Mouse (Mus musculus): ENCODE measurements around the gene Gm40193. TPM values are rescaled to one million over a fixed set of nuclear protein-coding genes. Genes with fewer than 3 reads are reported as not detected.

Gene Gm40193
- polyA plus RNA-seq, 1 experiment: not detected

GRCm38 (mm10) chr11:70513520-70513919 lies 19.2 kb downstream of the Gm40193 start:
- TF ChIP-seq GATA1 (IDR thresholded peaks at IDR 0.05; ENCODE audit: low read length) (no peak), TAL1 (IDR thresholded peaks at IDR 0.05; ENCODE audit: low read length) (no peak)
- Histone ChIP-seq H3K36me3 (ENCODE audit: control insufficient read depth) (no peaks in the 10 kb centered on the region), H3K4me1 (ENCODE audit: control insufficient read depth) (peaks cover 12% of the 10 kb centered on the region), H3K27me3 (ENCODE audit: control insufficient read depth) (peaks cover 24% of the 10 kb centered on the region), H3K9me3 (ENCODE audit: control insufficient read depth, low read length) (no peaks in the 10 kb centered on the region), H3K4me3 (replicated peaks) (no peak overlapping the region)

DNA sequence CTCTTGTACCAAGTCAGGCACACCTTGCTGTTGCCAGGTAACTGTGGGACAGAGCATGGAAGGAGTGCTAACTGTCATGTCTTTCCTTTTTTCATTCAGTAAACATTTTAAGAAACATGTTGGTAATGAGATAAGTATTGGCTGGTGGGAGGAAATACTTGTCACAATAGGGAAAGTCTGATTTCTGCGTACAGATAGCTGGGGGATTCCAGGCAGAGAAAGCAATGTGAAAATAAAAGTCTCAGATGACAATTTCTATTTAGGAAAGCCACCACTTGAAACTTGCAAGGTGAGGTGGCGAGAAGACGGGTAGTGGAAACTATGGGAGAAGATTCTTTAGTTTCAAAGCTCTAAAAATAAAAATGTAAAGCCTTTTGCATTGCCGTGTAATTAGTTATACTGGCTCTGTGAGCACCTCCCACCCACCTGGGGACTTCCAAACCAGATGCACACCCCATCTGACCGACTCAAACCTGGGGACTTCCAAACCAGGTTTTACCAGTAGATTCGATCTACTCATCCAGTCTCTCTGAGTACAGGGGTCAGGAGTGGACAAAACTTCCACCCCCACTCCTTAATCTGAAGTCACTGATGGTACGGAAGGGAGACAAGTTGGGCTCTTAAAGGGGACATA lies 19.9 kb downstream of the Gm40193 start:
- Histone ChIP-seq H3K9me3 (ENCODE audit: control insufficient read depth, low read length) (no peaks in the 10 kb centered on the region), H3K36me3 (ENCODE audit: control insufficient read depth) (no peaks in the 10 kb centered on the region), H3K4me1 (ENCODE audit: control insufficient read depth) (peaks cover 5% of the 10 kb centered on the region), H3K27me3 (ENCODE audit: control insufficient read depth) (peaks cover 24% of the 10 kb centered on the region), H3K4me3 (replicated peaks) (no peak overlapping the region)
- TF ChIP-seq GATA1 (IDR thresholded peaks at IDR 0.05; ENCODE audit: low read length): no peak
- TF ChIP-seq TAL1 (IDR thresholded peaks at IDR 0.05; ENCODE audit: low read length): no peak

- no peaks in the 10 kb centered on the region for H3K4me1 ChIP-seq (ENCODE audit: control insufficient read depth)
- TF ChIP-seq GATA1 (IDR thresholded peaks at IDR 0.05; ENCODE audit: low read length): no peak
- no peak for TF ChIP-seq TAL1 (IDR thresholded peaks at IDR 0.05; ENCODE audit: low read length)
- peaks cover 27% of the 10 kb centered on the region for H3K27me3 ChIP-seq (ENCODE audit: control insufficient read depth)
- H3K4me3 ChIP-seq (replicated peaks): no peak overlapping the region
- H3K36me3 ChIP-seq (ENCODE audit: control insufficient read depth): no peaks in the 10 kb centered on the region
- H3K9me3 ChIP-seq (ENCODE audit: control insufficient read depth, low read length): no peaks in the 10 kb centered on the region
These were observed 20.9 kb downstream of the Gm40193 start for GRCm38 (mm10) chr11:70511825-70512224.

GRCm38 (mm10) chr11:70511242-70511641 lies 21.5 kb downstream of the Gm40193 start:
- peaks cover 27% of the 10 kb centered on the region for H3K27me3 ChIP-seq (ENCODE audit: control insufficient read depth)
- no peaks in the 10 kb centered on the region for H3K4me1 ChIP-seq (ENCODE audit: control insufficient read depth)
- no peak for TF ChIP-seq GATA1 (IDR thresholded peaks at IDR 0.05; ENCODE audit: low read length)
- no peak for TF ChIP-seq TAL1 (IDR thresholded peaks at IDR 0.05; ENCODE audit: low read length)
- no peaks in the 10 kb centered on the region for H3K36me3 ChIP-seq (ENCODE audit: control insufficient read depth)
- no peaks in the 10 kb centered on the region for H3K9me3 ChIP-seq (ENCODE audit: control insufficient read depth, low read length)
- no peak overlapping the region for H3K4me3 ChIP-seq (replicated peaks)

DNA sequence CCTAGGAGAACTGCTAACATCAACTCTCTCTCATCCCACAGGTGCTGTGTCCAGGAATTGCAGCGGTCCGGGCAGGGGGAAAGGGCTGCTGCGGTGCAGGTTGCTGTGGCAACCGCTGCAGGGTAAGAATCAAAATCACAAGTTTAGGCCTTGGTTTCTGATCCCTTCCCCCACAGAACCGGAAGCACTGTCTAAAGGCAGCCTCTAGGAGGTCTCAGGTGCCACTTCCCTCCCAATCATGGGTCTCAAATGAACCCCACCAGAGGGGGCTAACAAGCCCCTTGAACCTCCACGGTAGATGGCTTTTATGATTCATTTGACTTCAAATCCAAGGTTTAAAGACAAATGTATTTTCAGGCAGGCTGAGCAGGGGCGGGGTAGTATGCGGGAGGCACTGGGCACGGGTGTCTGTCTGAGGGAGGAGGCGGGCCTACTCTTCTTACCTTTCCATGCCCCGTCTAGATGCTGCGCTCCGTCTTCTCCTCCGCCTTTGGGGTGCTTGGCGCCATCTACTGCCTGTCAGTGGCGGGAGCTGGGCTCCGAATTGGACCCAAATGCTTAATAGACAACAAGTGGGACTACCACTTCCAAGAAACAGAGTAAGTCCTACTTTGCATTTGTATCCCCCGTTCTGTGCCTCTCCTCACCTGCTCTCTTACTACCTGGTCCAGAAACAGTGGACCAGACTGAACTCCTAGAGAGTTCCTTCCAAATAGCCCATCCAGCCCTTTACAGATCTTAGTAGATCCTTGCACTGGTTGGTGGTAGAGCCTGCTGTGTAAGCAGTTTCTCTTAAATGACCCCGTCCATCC lies 22.8 kb downstream of the Gm40193 start:
- no peak overlapping the region for H3K4me3 ChIP-seq (replicated peaks)
- H3K36me3 ChIP-seq (ENCODE audit: control insufficient read depth): no peaks in the 10 kb centered on the region
- H3K9me3 ChIP-seq (ENCODE audit: control insufficient read depth, low read length): no peaks in the 10 kb centered on the region
- no peak for TF ChIP-seq GATA1 (IDR thresholded peaks at IDR 0.05; ENCODE audit: low read length)
- TF ChIP-seq TAL1 (IDR thresholded peaks at IDR 0.05; ENCODE audit: low read length): no peak
- peaks cover 27% of the 10 kb centered on the region for H3K27me3 ChIP-seq (ENCODE audit: control insufficient read depth)
- peaks cover 10% of the 10 kb centered on the region for H3K4me1 ChIP-seq (ENCODE audit: control insufficient read depth)

DNA sequence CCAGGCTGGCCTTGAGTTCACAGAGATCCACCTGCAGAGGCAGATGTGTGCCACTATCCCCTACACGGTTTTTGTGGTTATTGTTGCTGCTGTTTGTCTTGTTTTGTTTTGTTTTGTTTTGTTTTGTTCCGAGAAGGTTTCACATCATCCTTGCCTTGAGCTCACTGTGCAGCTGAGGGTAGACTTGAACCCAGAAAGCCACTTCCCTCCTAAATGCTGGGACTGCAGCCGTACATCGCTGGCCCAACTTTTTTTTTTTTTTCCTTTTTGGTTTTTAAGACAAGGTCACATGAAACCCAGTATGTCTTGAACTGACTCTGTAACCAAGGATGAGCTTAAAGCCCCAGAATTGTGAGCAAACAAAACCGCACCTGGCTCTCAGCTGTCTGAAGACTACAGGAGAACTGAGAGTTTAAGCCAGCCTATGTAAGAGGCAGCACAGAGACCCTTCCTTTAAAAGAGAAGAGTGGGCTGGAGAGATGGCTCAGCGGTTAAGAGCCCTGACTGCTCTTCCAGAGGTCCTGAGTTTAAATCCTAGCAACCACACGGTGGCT lies 25.7 kb downstream of the Gm40193 start:
- H3K36me3 ChIP-seq (ENCODE audit: control insufficient read depth): no peaks in the 10 kb centered on the region
- H3K27me3 ChIP-seq (ENCODE audit: control insufficient read depth): peaks cover 25% of the 10 kb centered on the region
- TF ChIP-seq GATA1 (IDR thresholded peaks at IDR 0.05; ENCODE audit: low read length): no peak
- TF ChIP-seq TAL1 (IDR thresholded peaks at IDR 0.05; ENCODE audit: low read length): no peak
- peaks cover 12% of the 10 kb centered on the region for H3K4me1 ChIP-seq (ENCODE audit: control insufficient read depth)
- no peak overlapping the region for H3K4me3 ChIP-seq (replicated peaks)
- H3K9me3 ChIP-seq (ENCODE audit: control insufficient read depth, low read length): no peaks in the 10 kb centered on the region

GRCm38 (mm10) chr11:70506385-70506784 lies 26.4 kb downstream of the Gm40193 start:
- Histone ChIP-seq H3K4me1 (ENCODE audit: control insufficient read depth) (peaks cover 12% of the 10 kb centered on the region), H3K27me3 (ENCODE audit: control insufficient read depth) (peaks cover 25% of the 10 kb centered on the region), H3K4me3 (replicated peaks) (no peak overlapping the region), H3K9me3 (ENCODE audit: control insufficient read depth, low read length) (no peaks in the 10 kb centered on the region), H3K36me3 (ENCODE audit: control insufficient read depth) (no peaks in the 10 kb centered on the region)
- TF ChIP-seq TAL1 (IDR thresholded peaks at IDR 0.05; ENCODE audit: low read length) (no peak), GATA1 (IDR thresholded peaks at IDR 0.05; ENCODE audit: low read length) (no peak)

- Histone ChIP-seq H3K27me3 (ENCODE audit: control insufficient read depth) (peaks cover 14% of the 10 kb centered on the region), H3K36me3 (ENCODE audit: control insufficient read depth) (no peaks in the 10 kb centered on the region), H3K4me1 (ENCODE audit: control insufficient read depth) (peaks cover 12% of the 10 kb centered on the region), H3K4me3 (replicated peaks) (no peak within 1 kb of the TSS), H3K9me3 (ENCODE audit: control insufficient read depth, low read length) (no peaks in the 10 kb centered on the region)
- TF ChIP-seq TAL1 (IDR thresholded peaks at IDR 0.05; ENCODE audit: low read length): no peak
- TF ChIP-seq GATA1 (IDR thresholded peaks at IDR 0.05; ENCODE audit: low read length): no peak
These were observed 27.8 kb downstream of the Gm40193 start, which contains the start of gene Tm4sf5 for GRCm38 (mm10) chr11:70504970-70505369. TSS of gene Tm4sf5 (plus strand) at chr11:70505244.

- no peaks in the 10 kb centered on the region for H3K9me3 ChIP-seq (ENCODE audit: control insufficient read depth, low read length)
- TF ChIP-seq GATA1 (IDR thresholded peaks at IDR 0.05; ENCODE audit: low read length) (no peak), TAL1 (IDR thresholded peaks at IDR 0.05; ENCODE audit: low read length) (no peak)
- H3K27me3 ChIP-seq (ENCODE audit: control insufficient read depth): no peaks in the 10 kb centered on the region
- no peak overlapping the region for H3K4me3 ChIP-seq (replicated peaks)
- no peaks in the 10 kb centered on the region for H3K36me3 ChIP-seq (ENCODE audit: control insufficient read depth)
- peaks cover 12% of the 10 kb centered on the region for H3K4me1 ChIP-seq (ENCODE audit: control insufficient read depth)
These were observed 30.7 kb downstream of the Gm40193 start for GRCm38 (mm10) chr11:70502018-70502417.
